Mouse (Mus musculus) neural tube, embryonic 11.5 days (tissue): ENCODE data around the gene Gmds. TPM values are rescaled to one million over a fixed set of nuclear protein-coding genes. Genes with fewer than 3 reads are reported as not detected.

Experiments used
- ATAC-seq: fragments of 200-750 bp; cut with Nextera tagmentation; 2 replicates; pipeline ENCODE4 v1.8.0; 2017; ENCODE audit warnings: moderate number of reproducible peaks, mild to moderate bottlenecking, moderate TSS enrichment, moderate library complexity; ENCODE audit not compliant: insufficient read depth, low FRiP score, low TSS enrichment
- DNase-seq: peaks from one replicate; pipeline ENCODE4 v3.0.0-alpha.2; 2015; ENCODE audit warnings: low spot score
- H3K27ac ChIP-seq: fragments of 300-500 bp; sonication (generic); 2 replicates; pipeline ENCODE4 v1.5.1; 2014; ENCODE audit warnings: low read depth, mild to moderate bottlenecking, low read length
- H3K27me3 ChIP-seq: fragments of 300-500 bp; sonication (generic); 2 replicates; pipeline ENCODE4 v1.6.1; 2014; ENCODE audit warnings: mild to moderate bottlenecking, low read length, mixed read lengths; ENCODE audit not compliant: control insufficient read depth, insufficient read depth
- H3K36me3 ChIP-seq: fragments of 300-500 bp; sonication (generic); 2 replicates; pipeline ENCODE4 v1.6.1; 2014; ENCODE audit warnings: mild to moderate bottlenecking, low read length, moderate library complexity, mixed read lengths; ENCODE audit not compliant: control insufficient read depth, insufficient read depth
- H3K4me1 ChIP-seq: fragments of 300-500 bp; sonication (generic); 2 replicates; pipeline ENCODE4 v1.6.1; 2014; ENCODE audit warnings: low read length, mixed read lengths; ENCODE audit not compliant: control insufficient read depth, insufficient read depth
- H3K4me2 ChIP-seq: fragments of 300-500 bp; sonication (generic); 2 replicates; pipeline ENCODE4 v1.6.1; 2014; ENCODE audit warnings: low read depth, mild to moderate bottlenecking, moderate library complexity
- H3K4me3 ChIP-seq: fragments of 300-500 bp; sonication (generic); 2 replicates; pipeline ENCODE4 v1.5.1; 2014; ENCODE audit warnings: low read depth, low read length
- H3K9ac ChIP-seq: fragments of 300-500 bp; sonication (generic); 2 replicates; pipeline ENCODE4 v1.6.1; 2014; ENCODE audit warnings: mild to moderate bottlenecking, low read length
- H3K9me3 ChIP-seq: fragments of 300-500 bp; sonication (generic); 2 replicates; pipeline ENCODE4 v1.6.1; 2016; ENCODE audit warnings: low read length; ENCODE audit not compliant: control insufficient read depth
- WGBS: fragments of 180-500 bp; shearing (Covaris S2); extraction: QIAGEN DNeasy Blood & Tissue Kit; methylation state at CpG from one replicate; pipeline ENCODE4 v1.1.7; 2014; 5-methylcytosine and 5-hydroxymethylcytosine counted together
- polyA plus RNA-seq: library from polyadenylated mRNA; unstranded; fragments of >200 nt; fragmentation: Nextera tagmentation; extraction: Ambion mirVana; gene quantifications from 2 replicates; pipeline ENCODE4 v1.2.1, GENCODE M21; 2014

The Gmds gene
- polyA plus RNA-seq, 1 experiment from 2014 or later: 27.5 TPM

DNA sequence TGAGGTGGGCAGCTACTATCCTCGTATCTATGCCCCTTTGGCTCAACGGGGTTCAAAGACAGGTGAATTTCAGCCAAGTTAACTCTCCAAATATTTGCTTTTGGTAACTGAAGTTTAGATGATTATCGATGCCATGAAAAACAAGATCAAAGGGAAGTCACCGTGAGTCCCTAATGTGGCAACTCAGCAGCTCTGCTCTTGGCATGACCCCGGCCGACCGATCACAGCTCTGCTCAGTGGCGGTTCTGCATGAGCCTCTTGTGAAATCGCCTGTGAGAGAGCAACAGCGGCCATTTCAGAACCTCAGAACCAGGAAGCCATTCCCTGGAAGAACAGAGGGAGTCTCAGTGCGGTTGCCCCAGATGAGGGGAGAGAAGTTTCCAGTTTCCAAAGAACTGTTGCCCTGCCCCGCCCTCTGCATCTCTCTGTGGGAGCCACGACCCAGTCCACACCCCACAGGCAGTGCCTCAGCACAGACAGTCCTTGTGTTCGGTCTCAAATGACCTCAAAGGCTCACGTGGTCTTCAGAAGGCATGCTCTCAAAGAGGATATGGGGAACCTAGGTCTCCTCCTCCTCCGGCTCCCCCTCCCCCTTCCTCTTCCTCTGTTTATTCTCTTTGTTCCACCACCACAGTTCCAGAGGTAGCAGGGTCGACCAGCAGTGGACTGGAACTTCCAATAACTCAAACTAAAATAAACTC is 559.1 kb downstream of the Gmds start:
- Histone ChIP-seq H3K4me3 (no peak overlapping the region), H3K4me2 (no peak overlapping the region), H3K9me3 (no peaks in the 10 kb centered on the region), H3K27me3 (no peaks in the 10 kb centered on the region), H3K36me3 (no peaks in the 10 kb centered on the region), H3K4me1 (no peaks in the 10 kb centered on the region), H3K9ac (no peak overlapping the region), H3K27ac (no peak overlapping the region)
- DNase-seq (no peak), ATAC-seq (no peak)
- WGBS: 71% methylated on average over 17 of the region's 17 CpGs

DNA sequence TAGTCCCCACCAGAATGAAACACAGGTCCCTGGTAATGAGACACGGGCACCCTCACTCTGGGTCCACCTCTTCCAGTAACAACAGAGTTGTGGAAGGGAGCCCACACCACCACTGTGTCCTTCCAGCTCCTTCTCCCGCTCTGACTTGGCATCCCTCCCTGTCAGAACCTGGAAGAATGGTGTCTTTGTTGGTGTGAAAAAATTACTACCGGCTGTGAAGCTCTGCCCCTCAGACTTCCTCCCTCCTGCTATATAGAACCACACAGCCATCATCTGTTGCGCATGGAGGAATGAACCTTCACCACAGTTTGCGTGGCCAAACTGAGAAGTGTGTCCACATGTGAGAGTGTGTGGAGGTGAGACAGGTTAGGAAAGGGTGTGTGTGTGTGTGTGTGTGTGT is 562.8 kb downstream of the Gmds start:
- no peak overlapping the region for H3K4me2 ChIP-seq
- DNase-seq: no peak
- WGBS: 74% methylated on average over 5 of the region's 5 CpGs
- H3K9ac ChIP-seq: no peak overlapping the region
- ATAC-seq: no peak
- H3K36me3 ChIP-seq: no peaks in the 10 kb centered on the region
- H3K4me1 ChIP-seq: no peaks in the 10 kb centered on the region
- H3K4me3 ChIP-seq: no peak overlapping the region
- H3K9me3 ChIP-seq: no peaks in the 10 kb centered on the region
- H3K27ac ChIP-seq: no peak overlapping the region
- no peaks in the 10 kb centered on the region for H3K27me3 ChIP-seq

DNA sequence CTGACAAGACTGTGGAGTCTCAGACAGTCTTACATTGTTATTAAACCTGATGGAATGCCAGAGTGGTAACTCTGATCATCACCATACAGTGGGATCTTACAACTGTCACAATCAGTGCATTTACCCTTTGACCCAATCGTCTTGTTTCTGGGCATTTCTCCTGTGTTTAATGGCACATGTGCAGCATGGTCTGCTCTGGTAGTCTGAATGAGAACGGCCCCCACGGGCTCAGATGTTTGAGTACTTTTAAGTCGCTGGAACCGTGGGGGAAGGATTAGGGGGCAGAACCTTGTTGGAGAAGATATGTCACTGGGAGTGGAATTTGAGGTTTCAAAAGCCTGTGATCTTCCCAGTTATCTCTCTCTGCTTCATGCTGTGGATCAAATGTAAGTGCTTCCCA is 565.7 kb downstream of the Gmds start:
- Histone ChIP-seq H3K4me1 (no peaks in the 10 kb centered on the region), H3K36me3 (no peaks in the 10 kb centered on the region), H3K27ac (no peak overlapping the region), H3K4me3 (no peak overlapping the region), H3K9me3 (no peaks in the 10 kb centered on the region), H3K9ac (no peak overlapping the region), H3K27me3 (no peaks in the 10 kb centered on the region), H3K4me2 (no peak overlapping the region)
- no peak for ATAC-seq
- DNase-seq: no peak
- 85% methylated on average over 5 of the region's 5 CpGs for WGBS
